Mouse (Mus musculus): ENCODE measurements around the gene Tspan32.

- no peak for TF ChIP-seq CTCF (IDR thresholded peaks at IDR 0.05; ENCODE audit: borderline replicate concordance, insufficient read depth, low read depth, low read length)
- TF ChIP-seq POLR2A (IDR thresholded peaks at IDR 0.05; ENCODE audit: borderline replicate concordance, insufficient read depth, low read length) = no peak
Observed at GRCm38 (mm10) chr7:143006756-143007598, 2.1 kb downstream of the Tspan32 start.
